Mouse (Mus musculus): ENCODE data around the gene Rpa2. TPM values are rescaled to one million over a fixed set of nuclear protein-coding genes. Genes with fewer than 3 reads are reported as not detected.
"Not testable (repeated sequence)": the region's sequence is repeated elsewhere in the genome, so short reads cannot be mapped to it uniquely, and the experiment has no call there.

Gene Rpa2
- polyA plus RNA-seq, 1 experiment from 2014 or later: 143 TPM

- H3K4me3 ChIP-seq (replicated peaks): no peak overlapping the region
- no peaks in the 10 kb centered on the region for H3K36me3 ChIP-seq (replicated peaks)
- H3K9ac ChIP-seq: no peak overlapping the region
- H3K27ac ChIP-seq: no peak overlapping the region
- 90% methylated on average over 9 of the region's 9 CpGs for WGBS
- H3K4me1 ChIP-seq: 0 out of 2 replicates have a peak, but pooled peaks cover 9% of the 10 kb centered on the region
- ATAC-seq (ENCODE audit: low FRiP score): no peak
- H3K4me2 ChIP-seq: no peak overlapping the region
- H3K27me3 ChIP-seq: no peaks in the 10 kb centered on the region
- no peaks in the 10 kb centered on the region for H3K9me3 ChIP-seq
Observed at GRCm38 (mm10) chr4:132746911-132747517, 21.1 kb upstream of the Rpa2 start.

- no peaks in the 10 kb centered on the region for H3K27me3 ChIP-seq
- no peak overlapping the region for H3K4me3 ChIP-seq (replicated peaks)
- H3K9me3 ChIP-seq: no peaks in the 10 kb centered on the region
- no peaks in the 10 kb centered on the region for H3K36me3 ChIP-seq (replicated peaks)
- H3K9ac ChIP-seq: no peak overlapping the region
- no peak for ATAC-seq (ENCODE audit: low FRiP score)
- H3K4me1 ChIP-seq: 0 out of 2 replicates have a peak, but pooled peaks cover 9% of the 10 kb centered on the region
- no peak overlapping the region for H3K4me2 ChIP-seq
- no peak overlapping the region for H3K27ac ChIP-seq
- 76% methylated on average over 9 of the region's 9 CpGs for WGBS
Observed at GRCm38 (mm10) chr4:132747664-132748259, 20.4 kb upstream of the Rpa2 start.

DNA sequence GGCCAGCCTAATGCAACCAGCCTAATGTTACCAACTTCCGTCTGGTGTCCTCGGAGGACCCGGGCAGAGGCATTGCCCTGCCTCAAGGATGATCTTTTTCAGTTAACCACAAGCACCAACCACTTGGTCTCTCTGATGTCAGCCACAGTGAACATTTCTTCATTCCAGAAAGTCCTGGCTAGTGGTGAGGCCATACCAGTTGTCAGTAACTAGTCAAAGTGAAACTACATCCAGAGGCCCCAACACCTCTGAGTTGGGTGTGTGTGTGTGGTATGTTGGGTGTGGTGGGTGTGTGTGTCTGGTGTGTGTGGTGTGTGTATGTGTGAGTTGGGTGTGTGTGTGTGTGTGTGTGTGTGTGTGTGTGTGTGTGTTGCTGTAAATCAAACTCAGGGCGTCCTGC is 19.4 kb upstream of the Rpa2 start:
- Histone ChIP-seq H3K27me3 (no peaks in the 10 kb centered on the region), H3K36me3 (replicated peaks) (no peaks in the 10 kb centered on the region), H3K4me1 (0 out of 2 replicates have a peak, but pooled peaks cover 8% of the 10 kb centered on the region), H3K4me2 (no peak overlapping the region), H3K27ac (no peak overlapping the region), H3K9ac (no peak overlapping the region), H3K4me3 (replicated peaks) (no peak overlapping the region), H3K9me3 (no peaks in the 10 kb centered on the region)
- ATAC-seq (ENCODE audit: low FRiP score): no peak
- WGBS: 92% methylated on average over 4 of the region's 4 CpGs

DNA sequence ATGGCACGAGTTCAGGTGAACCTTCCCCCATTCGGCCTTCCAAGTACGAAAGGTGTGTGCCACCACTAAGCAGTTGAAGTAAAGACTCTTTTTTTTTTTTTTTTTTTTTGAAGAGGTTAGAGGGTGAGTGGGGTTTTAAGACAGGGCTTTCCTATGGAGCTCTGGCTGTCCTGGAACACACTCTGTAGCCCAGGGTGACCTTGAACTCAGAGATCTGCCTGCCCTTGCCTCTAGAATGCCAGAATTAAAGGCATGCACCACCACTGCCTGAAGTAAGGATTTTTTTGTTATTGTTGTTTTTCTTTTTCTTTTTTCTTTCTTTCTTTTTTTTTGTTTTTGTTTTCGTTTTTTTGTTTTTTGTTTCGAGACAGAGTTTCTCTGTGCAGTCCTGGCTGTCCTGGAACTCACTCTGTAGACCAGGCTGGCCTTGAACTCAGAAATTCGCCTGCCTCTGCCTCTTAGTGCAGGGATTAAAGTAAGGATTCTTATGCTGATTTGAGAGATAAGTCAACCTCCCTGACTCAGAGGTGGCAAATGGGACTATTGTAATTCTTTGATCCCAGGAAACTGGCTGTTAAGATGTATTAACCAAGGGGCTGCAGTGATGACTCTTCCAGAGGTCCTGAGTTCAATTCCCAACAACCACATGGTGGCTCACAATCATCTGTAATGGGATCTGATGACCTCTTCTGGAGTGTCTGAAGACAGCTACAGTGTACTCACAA is 18.7 kb upstream of the Rpa2 start:
- WGBS: 79% methylated on average over 6 of the region's 6 CpGs
- Histone ChIP-seq H3K27me3 (no peaks in the 10 kb centered on the region), H3K4me1 (0 out of 2 replicates have a peak, but pooled peaks cover 2% of the 10 kb centered on the region), H3K4me2 (no peak overlapping the region), H3K4me3 (replicated peaks) (no peak overlapping the region), H3K9me3 (no peaks in the 10 kb centered on the region), H3K27ac (no peak overlapping the region), H3K36me3 (replicated peaks) (no peaks in the 10 kb centered on the region), H3K9ac (no peak overlapping the region)
- no peak for ATAC-seq (ENCODE audit: low FRiP score)

DNA sequence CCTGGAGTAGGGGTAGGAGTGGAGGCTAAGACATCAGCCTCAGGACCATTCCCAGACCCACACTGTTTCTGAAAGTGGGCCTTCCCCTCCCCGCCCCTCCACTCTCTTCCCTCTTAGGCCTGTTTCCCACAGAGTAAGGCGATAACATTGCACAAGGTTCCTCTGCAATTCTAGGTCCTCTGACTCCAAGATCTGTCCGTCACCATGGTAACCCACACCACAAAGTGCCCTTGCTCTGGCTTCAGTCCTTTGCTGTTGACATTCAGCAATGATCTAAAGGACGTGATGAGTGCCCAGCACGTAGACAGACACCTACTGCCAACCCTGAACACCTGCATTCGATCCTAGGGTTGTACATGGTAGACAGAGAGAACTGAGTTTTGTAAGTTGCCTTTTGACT is 15.1 kb upstream of the Rpa2 start:
- Histone ChIP-seq H3K9ac (no peak overlapping the region), H3K27me3 (peaks cover 13% of the 10 kb centered on the region), H3K4me2 (no peak overlapping the region), H3K27ac (no peak overlapping the region), H3K36me3 (replicated peaks) (no peaks in the 10 kb centered on the region), H3K4me1 (peaks cover 4% of the 10 kb centered on the region), H3K4me3 (replicated peaks) (no peak overlapping the region), H3K9me3 (no peaks in the 10 kb centered on the region)
- no peak for ATAC-seq (ENCODE audit: low FRiP score)
- WGBS: 74% methylated on average over 6 of the region's 6 CpGs

GRCm38 (mm10) chr4:132756974-132757373 is 11.2 kb upstream of the Rpa2 start, which contains the start of gene Smpdl3b:
Smpdl3b (minus strand) TSS chr4:132757252.
- H3K4me2 ChIP-seq: peak within 1 kb of the TSS; percentile 70
- peak within 1 kb of the TSS; percentile 39 for H3K4me3 ChIP-seq (replicated peaks)
- peaks cover 16% of the 10 kb centered on the region for H3K27me3 ChIP-seq
- ATAC-seq (ENCODE audit: low FRiP score): peak; percentile 74; the same call in 1 of the 2 replicates
- H3K27ac ChIP-seq: no peak within 1 kb of the TSS
- H3K9ac ChIP-seq: peak within 1 kb of the TSS; percentile 56
- no peaks in the 10 kb centered on the region for H3K36me3 ChIP-seq (replicated peaks)
- H3K4me1 ChIP-seq: peaks cover 4% of the 10 kb centered on the region
- H3K9me3 ChIP-seq: no peaks in the 10 kb centered on the region
- 1% methylated on average over 22 of the region's 22 CpGs for WGBS

GRCm38 (mm10) chr4:132757633-132758351 is 10.3 kb upstream of the Rpa2 start:
- no peaks in the 10 kb centered on the region for H3K36me3 ChIP-seq (replicated peaks)
- no peak overlapping the region for H3K4me3 ChIP-seq (replicated peaks)
- peaks cover 16% of the 10 kb centered on the region for H3K27me3 ChIP-seq
- no peak overlapping the region for H3K27ac ChIP-seq
- no peak overlapping the region for H3K4me2 ChIP-seq
- WGBS: 85% methylated on average over 7 of the region's 7 CpGs
- no peaks in the 10 kb centered on the region for H3K9me3 ChIP-seq
- H3K9ac ChIP-seq: no peak overlapping the region
- no peak for ATAC-seq (ENCODE audit: low FRiP score)
- peaks cover 4% of the 10 kb centered on the region for H3K4me1 ChIP-seq

DNA sequence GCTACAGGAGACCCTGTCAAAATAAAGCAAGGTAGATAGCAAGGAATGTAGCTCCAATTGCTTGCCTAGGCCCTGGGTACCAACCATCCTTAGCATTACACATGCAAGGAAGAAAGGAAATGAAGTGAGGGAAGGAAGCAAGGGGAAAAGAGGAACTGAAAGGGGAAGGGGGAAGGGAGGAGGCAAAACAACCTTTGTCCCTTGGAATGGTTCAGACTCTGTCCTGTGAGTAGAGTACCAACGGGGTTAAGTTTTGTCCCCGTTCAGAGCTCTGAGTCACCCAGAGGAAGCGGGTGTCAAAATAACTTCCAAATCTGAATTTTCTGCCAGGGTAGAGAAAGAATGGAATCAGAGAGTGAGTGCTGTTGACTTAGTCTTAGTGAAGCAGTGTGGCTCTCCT is 7.8 kb upstream of the Rpa2 start:
- 78% methylated on average over 3 of the region's 3 CpGs for WGBS
- peaks cover 4% of the 10 kb centered on the region for H3K4me1 ChIP-seq
- no peaks in the 10 kb centered on the region for H3K36me3 ChIP-seq (replicated peaks)
- no peak overlapping the region for H3K4me2 ChIP-seq
- no peak for ATAC-seq (ENCODE audit: low FRiP score)
- no peaks in the 10 kb centered on the region for H3K9me3 ChIP-seq
- H3K4me3 ChIP-seq (replicated peaks): no peak overlapping the region
- H3K9ac ChIP-seq: no peak overlapping the region
- H3K27ac ChIP-seq: no peak overlapping the region
- peaks cover 16% of the 10 kb centered on the region for H3K27me3 ChIP-seq

DNA sequence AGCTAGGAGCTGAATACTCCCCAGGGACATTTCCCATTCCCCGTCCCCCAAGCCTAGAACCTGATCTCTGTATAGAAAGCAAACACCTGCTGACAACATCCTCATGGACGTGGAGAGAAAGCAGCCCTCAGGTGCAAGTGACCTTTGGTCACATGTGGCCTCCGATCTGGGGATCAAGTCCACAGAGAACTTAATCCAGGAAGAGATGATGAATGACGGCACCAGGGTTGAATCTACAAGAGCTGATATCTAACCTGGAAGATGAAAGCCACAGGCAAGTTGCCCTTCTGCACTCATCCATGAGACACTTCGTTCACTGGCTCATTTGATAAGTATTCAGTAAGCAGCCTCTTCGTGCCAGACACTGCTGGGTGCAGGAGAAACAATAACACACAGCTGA is 5.5 kb upstream of the Rpa2 start:
- H3K4me3 ChIP-seq (replicated peaks): no peak overlapping the region
- no peak overlapping the region for H3K9ac ChIP-seq
- H3K36me3 ChIP-seq (replicated peaks): no peaks in the 10 kb centered on the region
- 79% methylated on average over 6 of the region's 6 CpGs for WGBS
- no peaks in the 10 kb centered on the region for H3K9me3 ChIP-seq
- peaks cover 1% of the 10 kb centered on the region; the same call in 1 of the 2 replicates for H3K4me1 ChIP-seq
- H3K27ac ChIP-seq: no peak overlapping the region
- no peak for ATAC-seq (ENCODE audit: low FRiP score)
- no peak overlapping the region for H3K4me2 ChIP-seq
- peaks cover 6% of the 10 kb centered on the region for H3K27me3 ChIP-seq

GRCm38 (mm10) chr4:132763125-132763524 is 5.0 kb upstream of the Rpa2 start:
- not testable (repeated sequence) for H3K9me3 ChIP-seq; H3K27me3 ChIP-seq; H3K4me2 ChIP-seq; ATAC-seq (ENCODE audit: low FRiP score); H3K27ac ChIP-seq; H3K9ac ChIP-seq; H3K4me1 ChIP-seq; H3K36me3 ChIP-seq (replicated peaks); H3K4me3 ChIP-seq (replicated peaks)
- 92% methylated on average over 3 of the region's 3 CpGs for WGBS

- Histone ChIP-seq H3K4me2 (no peak overlapping the region), H3K9me3 (no peaks in the 10 kb centered on the region), H3K9ac (no peak overlapping the region), H3K36me3 (replicated peaks) (peaks cover 61% of the 10 kb centered on the region), H3K27me3 (no peaks in the 10 kb centered on the region), H3K27ac (no peak overlapping the region), H3K4me3 (replicated peaks) (no peak overlapping the region), H3K4me1 (peaks cover 14% of the 10 kb centered on the region)
- ATAC-seq (ENCODE audit: low FRiP score): no peak
- 93% methylated on average over 9 of the region's 9 CpGs for WGBS
Observed at GRCm38 (mm10) chr4:132771776-132772175, 3.6 kb downstream of the Rpa2 start.

DNA sequence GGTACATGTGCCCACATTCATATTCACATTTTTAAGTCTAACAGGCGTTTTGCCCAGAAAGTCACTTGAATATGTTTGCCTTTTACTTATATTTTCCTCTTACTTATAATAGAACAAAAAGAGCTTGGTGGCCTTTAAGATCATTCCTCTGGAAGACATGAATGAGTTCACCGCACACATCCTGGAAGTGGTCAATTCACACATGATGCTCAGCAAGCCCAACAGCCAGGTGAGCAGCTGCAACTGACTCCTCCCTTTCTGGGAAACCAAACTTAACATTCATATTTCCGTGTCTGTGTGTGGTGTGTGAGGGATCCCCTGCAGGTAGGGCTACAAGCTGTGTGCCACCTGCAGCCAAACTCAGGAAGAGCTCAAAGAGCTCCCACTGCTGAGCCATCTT is 6.8 kb downstream of the Rpa2 start:
- no peak overlapping the region for H3K4me2 ChIP-seq
- no peak overlapping the region for H3K4me3 ChIP-seq (replicated peaks)
- peaks cover 92% of the 10 kb centered on the region for H3K36me3 ChIP-seq (replicated peaks)
- 86% methylated on average over 3 of the region's 3 CpGs for WGBS
- H3K9ac ChIP-seq: no peak overlapping the region
- no peak overlapping the region for H3K27ac ChIP-seq
- no peak for ATAC-seq (ENCODE audit: low FRiP score)
- no peaks in the 10 kb centered on the region for H3K9me3 ChIP-seq
- no peaks in the 10 kb centered on the region for H3K4me1 ChIP-seq
- H3K27me3 ChIP-seq: no peaks in the 10 kb centered on the region
